Mouse (Mus musculus) olfactory bulb, adult 2 months (tissue): Measurements from ENCODE around the gene Pnkp.

Experiments
- CTCF ChIP-seq: fragments of 200-500 bp; IDR thresholded peaks from 2 replicates; pipeline ENCODE4 v1.5.1; 2012; ENCODE audit warnings: low read depth, mild to moderate bottlenecking, low read length, moderate library complexity; ENCODE audit not compliant: insufficient read depth
- POLR2A ChIP-seq: fragments of 200-500 bp; IDR thresholded peaks from 2 replicates; pipeline ENCODE4 v1.6.1; 2012; ENCODE audit warnings: mild to moderate bottlenecking, low read depth, low read length, moderate library complexity; ENCODE audit not compliant: insufficient read depth

DNA sequence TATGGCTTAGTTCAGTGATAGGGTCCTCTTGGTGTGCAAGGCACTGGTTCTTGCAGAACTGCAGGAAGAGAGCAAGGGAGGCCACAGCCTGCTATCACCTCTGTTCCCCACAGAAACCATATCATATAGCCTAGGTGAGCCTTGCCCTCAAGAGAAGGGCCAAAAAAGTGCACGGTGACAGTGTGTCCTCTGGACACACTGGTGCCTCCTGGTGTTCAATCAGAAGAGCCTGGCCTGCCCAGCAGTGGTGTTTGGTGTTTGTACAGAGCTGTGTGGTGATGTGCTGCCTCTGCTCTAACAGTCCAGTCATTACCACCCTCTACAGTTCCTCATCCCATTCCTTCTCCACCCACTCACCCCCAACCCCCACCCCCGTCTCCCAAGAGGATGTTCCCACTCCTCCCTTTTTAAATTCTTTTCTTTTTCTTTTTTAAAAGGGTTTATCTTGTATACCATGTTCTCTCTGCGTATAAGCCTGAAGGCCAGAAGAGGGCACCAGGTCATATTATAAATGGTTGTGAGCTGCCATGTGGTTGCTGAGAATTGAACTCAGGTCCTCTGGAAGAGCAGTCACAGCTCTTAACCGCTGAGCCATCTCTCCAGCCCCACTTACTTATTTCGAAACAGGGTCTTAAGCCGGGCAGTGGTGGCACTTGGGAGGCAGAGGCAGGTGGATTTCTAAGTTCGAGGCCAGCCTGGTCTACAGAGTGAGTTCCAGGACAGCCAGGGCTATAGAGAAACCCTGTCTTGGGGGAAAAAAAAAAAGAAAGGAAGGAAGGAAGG, 35.1 kb upstream of the Pnkp start:
- TF ChIP-seq CTCF: no peak
- no peak for TF ChIP-seq POLR2A
